ENCODE assay signal across 8 mouse cellular contexts in the genomic region with DNA sequence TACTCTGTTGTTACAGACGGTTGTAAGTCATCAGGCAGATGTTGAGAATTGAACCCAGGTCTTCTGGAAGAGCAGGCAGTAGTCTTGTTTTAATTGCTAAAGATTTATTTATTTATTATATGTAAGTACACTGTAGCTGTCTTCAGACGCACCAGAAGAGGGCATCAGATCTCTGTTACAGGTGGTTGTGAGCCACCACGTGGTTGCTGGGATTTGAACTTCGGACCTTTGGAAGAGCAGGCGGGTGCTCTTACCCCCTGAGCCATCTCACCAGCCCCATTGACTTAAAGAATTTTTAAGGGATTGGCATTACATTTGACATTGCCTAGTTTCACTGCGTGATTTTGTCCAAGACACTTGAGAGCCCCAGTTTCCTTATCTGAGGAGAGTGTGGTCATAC. TPM values are rescaled to one million over a fixed set of nuclear protein-coding genes. Genes with fewer than 3 reads are reported as not detected.
DNase-seq lines count a peak whose midpoint lies in the region; ATAC-seq and TF ChIP-seq lines count a peak whose summit lies in the region.
"Not testable (repeated sequence)": the region's sequence is repeated elsewhere in the genome, so short reads cannot be mapped to it uniquely, and the experiment has no call there.

No protein-coding gene starts in this region.

- 81% methylated on average over 6 of the region's 6 CpGs for WGBS in forebrain, embryonic 12.5 days
- 66% methylated on average over 6 of the region's 6 CpGs for WGBS in heart, adult 2 months
- WGBS in heart, embryonic 16.5 days, result 62% methylated on average over 6 of the region's 6 CpGs
- WGBS in intestine, embryonic 14.5 days, result 68% methylated on average over 6 of the region's 6 CpGs
- 76% methylated on average over 6 of the region's 6 CpGs for WGBS in kidney, embryonic 15.5 days
- 66% methylated on average over 6 of the region's 6 CpGs for WGBS in liver, embryonic 14.5 days (ENCODE audit: insufficient replicate concordance)
- 78% methylated on average over 6 of the region's 6 CpGs for WGBS in neural tube, embryonic 13.5 days
- 62% methylated on average over 6 of the region's 6 CpGs for WGBS in stomach, postnatal 0 days

- peaks cover 57% of the 10 kb centered on the region for H3K36me3 ChIP-seq in forebrain, embryonic 12.5 days (replicated peaks)
- H3K36me3 ChIP-seq in heart, adult 2 months (ENCODE audit: control insufficient read depth, insufficient read depth, low read length); liver, embryonic 14.5 days (replicated peaks; ENCODE audit: control insufficient read depth, insufficient read depth, low read depth); stomach, postnatal 0 days (ENCODE audit: control insufficient read depth, insufficient read depth, low read length): not testable (repeated sequence)
- H3K36me3 ChIP-seq in heart, embryonic 16.5 days (ENCODE audit: control insufficient read depth, insufficient read depth), result peaks cover 30% of the 10 kb centered on the region
- H3K36me3 ChIP-seq in intestine, embryonic 14.5 days (ENCODE audit: control insufficient read depth, insufficient read depth, low read length), result peaks cover 49% of the 10 kb centered on the region
- H3K36me3 ChIP-seq in kidney, embryonic 15.5 days, result peaks cover 85% of the 10 kb centered on the region
- peaks cover 72% of the 10 kb centered on the region for H3K36me3 ChIP-seq in neural tube, embryonic 13.5 days

- not testable (repeated sequence) for H3K9me3 ChIP-seq in forebrain, embryonic 12.5 days; heart, embryonic 16.5 days (replicated peaks; ENCODE audit: control insufficient read depth, low read length); intestine, embryonic 14.5 days (ENCODE audit: control insufficient read depth, low read length); kidney, embryonic 15.5 days (replicated peaks); liver, embryonic 14.5 days (ENCODE audit: control insufficient read depth, low read length); neural tube, embryonic 13.5 days; stomach, postnatal 0 days (ENCODE audit: control insufficient read depth, low read length)

- H3K4me3 ChIP-seq in forebrain, embryonic 12.5 days (replicated peaks); heart, adult 2 months; heart, embryonic 16.5 days (ENCODE audit: low read length); intestine, embryonic 14.5 days (ENCODE audit: low read depth, low read length); kidney, embryonic 15.5 days (replicated peaks); liver, embryonic 14.5 days (ENCODE audit: insufficient read depth in 1 of 2, low read depth in 2 of 2, low read length in 2 of 2); neural tube, embryonic 13.5 days; stomach, postnatal 0 days (ENCODE audit: low read depth, low read length): not testable (repeated sequence)

- H3K79me2 ChIP-seq in heart, adult 2 months (replicated peaks; ENCODE audit: control insufficient read depth, insufficient read depth, low read length), result not testable (repeated sequence)

- peak overlapping the region; percentile 67; the same call in 1 of the 2 replicates for H3K27ac ChIP-seq in forebrain, embryonic 12.5 days
- H3K27ac ChIP-seq in heart, adult 2 months; liver, embryonic 14.5 days: not testable (repeated sequence)
- H3K27ac ChIP-seq in heart, embryonic 16.5 days (ENCODE audit: low read length), result peak overlapping the region; percentile 80
- 0 out of 2 replicates have a peak overlapping the region, but pooled peaks have one; percentile 19 for H3K27ac ChIP-seq in intestine, embryonic 14.5 days (ENCODE audit: low read depth)
- peak overlapping the region; percentile 87 for H3K27ac ChIP-seq in kidney, embryonic 15.5 days
- peak overlapping the region; percentile 75 for H3K27ac ChIP-seq in neural tube, embryonic 13.5 days (replicated peaks)
- H3K27ac ChIP-seq in stomach, postnatal 0 days (replicated peaks), result peak overlapping the region; percentile 63

- not testable (repeated sequence) for H3K4me2 ChIP-seq in forebrain, embryonic 12.5 days; intestine, embryonic 14.5 days (ENCODE audit: low read length); liver, embryonic 14.5 days (ENCODE audit: low read depth); neural tube, embryonic 13.5 days; stomach, postnatal 0 days (replicated peaks; ENCODE audit: low read depth)
- peak overlapping the region; percentile 29; the same call in 1 of the 2 replicates for H3K4me2 ChIP-seq in heart, embryonic 16.5 days (ENCODE audit: low read depth, low read length)
- 0 out of 2 replicates have a peak overlapping the region, but pooled peaks have one; percentile 1 for H3K4me2 ChIP-seq in kidney, embryonic 15.5 days

- TF ChIP-seq POLR2A in heart, adult 2 months (IDR thresholded peaks at IDR 0.05; ENCODE audit: insufficient read depth, low read depth, low read length), result not testable (repeated sequence)

- TF ChIP-seq CTCF in heart, adult 2 months (IDR thresholded peaks at IDR 0.05), result peak; percentile 42
- TF ChIP-seq CTCF in liver, embryonic 14.5 days (IDR thresholded peaks at IDR 0.05; ENCODE audit: low read depth), result peak; percentile 17; the same call in 1 of the 2 replicates
- peak; percentile 40 for TF ChIP-seq CTCF in stomach, postnatal 0 days (IDR thresholded peaks at IDR 0.05; ENCODE audit: low read depth)

- TF ChIP-seq EP300 in heart, adult 2 months (IDR thresholded peaks at IDR 0.05; ENCODE audit: insufficient read depth, low read depth, low read length); liver, embryonic 14.5 days (IDR thresholded peaks at IDR 0.05; ENCODE audit: low read depth); stomach, postnatal 0 days (optimal IDR thresholded peaks at IDR 0.05): not testable (repeated sequence)

- not testable (repeated sequence) for H3K4me1 ChIP-seq in forebrain, embryonic 12.5 days; heart, adult 2 months (ENCODE audit: control insufficient read depth, insufficient read depth, low read length); intestine, embryonic 14.5 days (replicated peaks; ENCODE audit: control insufficient read depth, insufficient read depth, low read length); liver, embryonic 14.5 days (replicated peaks; ENCODE audit: control insufficient read depth in 2 of 2, insufficient read depth in 2 of 2, low read length in 1 of 2); stomach, postnatal 0 days (replicated peaks; ENCODE audit: control insufficient read depth, insufficient read depth)
- peaks cover 18% of the 10 kb centered on the region for H3K4me1 ChIP-seq in heart, embryonic 16.5 days (ENCODE audit: control insufficient read depth, insufficient read depth, low read length)
- peaks cover 21% of the 10 kb centered on the region for H3K4me1 ChIP-seq in kidney, embryonic 15.5 days
- H3K4me1 ChIP-seq in neural tube, embryonic 13.5 days (replicated peaks), result peaks cover 12% of the 10 kb centered on the region

- not testable (repeated sequence) for DNase-seq in heart, adult 2 months; intestine, embryonic 14.5 days (ENCODE audit: low spot score); liver, embryonic 14.5 days (ENCODE audit: low read depth in 3 of 3, low spot score in 3 of 3); stomach, postnatal 0 days (ENCODE audit: low spot score)

- H3K9ac ChIP-seq in forebrain, embryonic 12.5 days; heart, adult 2 months (ENCODE audit: low read depth, low read length); heart, embryonic 16.5 days (ENCODE audit: low read length); intestine, embryonic 14.5 days (ENCODE audit: low read length); kidney, embryonic 15.5 days; liver, embryonic 14.5 days (replicated peaks); neural tube, embryonic 13.5 days; stomach, postnatal 0 days (ENCODE audit: low read length): not testable (repeated sequence)

- intact Hi-C loops in heart, adult 2 months (cut with DNase I), result loop anchor here (5.0 kb wide), 1 partner anchor 135 kb away; no protein-coding TSS in a partner anchor

- not testable (repeated sequence) for ATAC-seq in forebrain, embryonic 12.5 days (ENCODE audit: low FRiP score); heart, embryonic 16.5 days (replicated peaks; ENCODE audit: extremely low read depth, insufficient read depth, low FRiP score); intestine, embryonic 14.5 days (replicated peaks; ENCODE audit: low FRiP score, low TSS enrichment, low read depth); kidney, embryonic 15.5 days (replicated peaks; ENCODE audit: low FRiP score); liver, embryonic 14.5 days (ENCODE audit: insufficient read depth); neural tube, embryonic 13.5 days (ENCODE audit: low read depth)
- ATAC-seq in stomach, postnatal 0 days (ENCODE audit: low FRiP score, low TSS enrichment), result peak; percentile 16

- H3K27me3 ChIP-seq in forebrain, embryonic 12.5 days; heart, adult 2 months (ENCODE audit: control insufficient read depth, insufficient read depth, low read length); heart, embryonic 16.5 days (ENCODE audit: control insufficient read depth, insufficient read depth, low read length); intestine, embryonic 14.5 days (replicated peaks; ENCODE audit: control insufficient read depth, insufficient read depth, low read length); kidney, embryonic 15.5 days; liver, embryonic 14.5 days (ENCODE audit: control insufficient read depth, insufficient read depth, low read length); neural tube, embryonic 13.5 days; stomach, postnatal 0 days (ENCODE audit: control insufficient read depth, insufficient read depth, low read length): not testable (repeated sequence)

RNA-seq across cellular contexts. Expression of a gene that starts 6.0 kb away (rescaled TPM):
- polyA plus RNA-seq in forebrain, embryonic 12.5 days (2016; fragmentation: Nextera tagmentation; extraction: Ambion mirVana), result 13.6 and 13.7 TPM in 2 replicates
- 1 to 10 TPM; 5.0 to 5.7 TPM for total RNA-seq in heart, adult 2 months (2021)
- polyA plus RNA-seq in heart, adult 2 months (2012; rRNA removed), result 10.2 and 10.3 TPM in 2 replicates
- polyA plus RNA-seq in heart, embryonic 16.5 days (2015; fragmentation: Nextera tagmentation; extraction: Ambion mirVana), result 8.1 and 9.9 TPM in 2 replicates
- polyA plus RNA-seq in intestine, embryonic 14.5 days (2014; fragmentation: Nextera tagmentation; extraction: Ambion mirVana), result 12.7 and 14.2 TPM in 2 replicates
- 13.8 and 18.7 TPM in 2 replicates for polyA plus RNA-seq in kidney, embryonic 15.5 days (2015; fragmentation: Nextera tagmentation; extraction: Ambion mirVana)
- polyA plus RNA-seq in liver, embryonic 14.5 days (2012; rRNA removed), result 8.0 TPM in 2 replicates
- polyA plus RNA-seq in liver, embryonic 14.5 days (2014; fragmentation: Nextera tagmentation; extraction: Ambion mirVana), result 4.5 and 5.1 TPM in 2 replicates
- 9.0 and 10.2 TPM in 2 replicates for polyA plus RNA-seq in neural tube, embryonic 13.5 days (2015; fragmentation: Nextera tagmentation; extraction: Ambion mirVana)
- polyA plus RNA-seq in stomach, postnatal 0 days (2015; fragmentation: Nextera tagmentation; extraction: Ambion mirVana), result 6.8 and 7.8 TPM in 2 replicates

RNA-seq across cellular contexts. Expression of a gene that starts 11.1 kb away (rescaled TPM):
- polyA plus RNA-seq in forebrain, embryonic 12.5 days (2016; fragmentation: Nextera tagmentation; extraction: Ambion mirVana), result 57.9 and 59.1 TPM in 2 replicates
- total RNA-seq in heart, adult 2 months (2021), result 10 to 100 TPM; 63.0 to 68.2 TPM
- polyA plus RNA-seq in heart, adult 2 months (2012; rRNA removed), result 74.8 and 98.0 TPM in 2 replicates
- 117 and 122 TPM in 2 replicates for polyA plus RNA-seq in heart, embryonic 16.5 days (2015; fragmentation: Nextera tagmentation; extraction: Ambion mirVana)
- polyA plus RNA-seq in intestine, embryonic 14.5 days (2014; fragmentation: Nextera tagmentation; extraction: Ambion mirVana), result 94.8 and 101 TPM in 2 replicates
- polyA plus RNA-seq in kidney, embryonic 15.5 days (2015; fragmentation: Nextera tagmentation; extraction: Ambion mirVana), result 103 and 111 TPM in 2 replicates
- 6.9 and 9.0 TPM in 2 replicates for polyA plus RNA-seq in liver, embryonic 14.5 days (2012; rRNA removed)
- polyA plus RNA-seq in liver, embryonic 14.5 days (2014; fragmentation: Nextera tagmentation; extraction: Ambion mirVana), result 16.3 and 19.7 TPM in 2 replicates
- 76.4 and 78.0 TPM in 2 replicates for polyA plus RNA-seq in neural tube, embryonic 13.5 days (2015; fragmentation: Nextera tagmentation; extraction: Ambion mirVana)
- polyA plus RNA-seq in stomach, postnatal 0 days (2015; fragmentation: Nextera tagmentation; extraction: Ambion mirVana), result 52.7 and 52.9 TPM in 2 replicates

RNA-seq across cellular contexts. Expression of a gene that starts 25.8 kb away (rescaled TPM):
- polyA plus RNA-seq in forebrain, embryonic 12.5 days (2016; fragmentation: Nextera tagmentation; extraction: Ambion mirVana), result 30.6 and 34.7 TPM in 2 replicates
- 10 to 100 TPM; 11.0 to 14.4 TPM for total RNA-seq in heart, adult 2 months (2021)
- 9.9 and 12.8 TPM in 2 replicates for polyA plus RNA-seq in heart, adult 2 months (2012; rRNA removed)
- polyA plus RNA-seq in heart, embryonic 16.5 days (2015; fragmentation: Nextera tagmentation; extraction: Ambion mirVana), result 11.6 and 12.3 TPM in 2 replicates
- 21.0 and 21.6 TPM in 2 replicates for polyA plus RNA-seq in intestine, embryonic 14.5 days (2014; fragmentation: Nextera tagmentation; extraction: Ambion mirVana)
- 19.2 and 20.4 TPM in 2 replicates for polyA plus RNA-seq in kidney, embryonic 15.5 days (2015; fragmentation: Nextera tagmentation; extraction: Ambion mirVana)
- 9.4 and 11.7 TPM in 2 replicates for polyA plus RNA-seq in liver, embryonic 14.5 days (2012; rRNA removed)
- polyA plus RNA-seq in liver, embryonic 14.5 days (2014; fragmentation: Nextera tagmentation; extraction: Ambion mirVana), result 6.7 and 7.5 TPM in 2 replicates
- polyA plus RNA-seq in neural tube, embryonic 13.5 days (2015; fragmentation: Nextera tagmentation; extraction: Ambion mirVana), result 16.7 and 16.8 TPM in 2 replicates
- polyA plus RNA-seq in stomach, postnatal 0 days (2015; fragmentation: Nextera tagmentation; extraction: Ambion mirVana), result 6.5 and 6.6 TPM in 2 replicates

RNA-seq across cellular contexts. Expression of a gene that starts 44.9 kb away (rescaled TPM):
- 67.6 and 70.7 TPM in 2 replicates for polyA plus RNA-seq in forebrain, embryonic 12.5 days (2016; fragmentation: Nextera tagmentation; extraction: Ambion mirVana)
- total RNA-seq in heart, adult 2 months (2021), result 10 to 100 TPM; 23.5 to 24.2 TPM
- 16.1 and 16.2 TPM in 2 replicates for polyA plus RNA-seq in heart, adult 2 months (2012; rRNA removed)
- polyA plus RNA-seq in heart, embryonic 16.5 days (2015; fragmentation: Nextera tagmentation; extraction: Ambion mirVana), result 40.3 and 41.1 TPM in 2 replicates
- polyA plus RNA-seq in intestine, embryonic 14.5 days (2014; fragmentation: Nextera tagmentation; extraction: Ambion mirVana), result 50.5 and 53.4 TPM in 2 replicates
- polyA plus RNA-seq in kidney, embryonic 15.5 days (2015; fragmentation: Nextera tagmentation; extraction: Ambion mirVana), result 56.7 and 62.1 TPM in 2 replicates
- 10.3 and 15.1 TPM in 2 replicates for polyA plus RNA-seq in liver, embryonic 14.5 days (2012; rRNA removed)
- 15.6 and 18.7 TPM in 2 replicates for polyA plus RNA-seq in liver, embryonic 14.5 days (2014; fragmentation: Nextera tagmentation; extraction: Ambion mirVana)
- polyA plus RNA-seq in neural tube, embryonic 13.5 days (2015; fragmentation: Nextera tagmentation; extraction: Ambion mirVana), result 63.8 and 64.5 TPM in 2 replicates
- polyA plus RNA-seq in stomach, postnatal 0 days (2015; fragmentation: Nextera tagmentation; extraction: Ambion mirVana), result 21.3 and 23.8 TPM in 2 replicates

RNA-seq across cellular contexts. Expression of a gene that starts 45.2 kb away (rescaled TPM):
- 327 and 333 TPM in 2 replicates for polyA plus RNA-seq in forebrain, embryonic 12.5 days (2016; fragmentation: Nextera tagmentation; extraction: Ambion mirVana)
- total RNA-seq in heart, adult 2 months (2021), result 10 to 100 TPM; 66.4 to 66.9 TPM
- polyA plus RNA-seq in heart, adult 2 months (2012; rRNA removed), result 26.6 and 34.2 TPM in 2 replicates
- polyA plus RNA-seq in heart, embryonic 16.5 days (2015; fragmentation: Nextera tagmentation; extraction: Ambion mirVana), result 250 and 261 TPM in 2 replicates
- polyA plus RNA-seq in intestine, embryonic 14.5 days (2014; fragmentation: Nextera tagmentation; extraction: Ambion mirVana), result 221 and 234 TPM in 2 replicates
- 403 and 405 TPM in 2 replicates for polyA plus RNA-seq in kidney, embryonic 15.5 days (2015; fragmentation: Nextera tagmentation; extraction: Ambion mirVana)
- 37.2 and 43.7 TPM in 2 replicates for polyA plus RNA-seq in liver, embryonic 14.5 days (2012; rRNA removed)
- polyA plus RNA-seq in liver, embryonic 14.5 days (2014; fragmentation: Nextera tagmentation; extraction: Ambion mirVana), result 102 and 103 TPM in 2 replicates
- 375 and 421 TPM in 2 replicates for polyA plus RNA-seq in neural tube, embryonic 13.5 days (2015; fragmentation: Nextera tagmentation; extraction: Ambion mirVana)
- 314 and 317 TPM in 2 replicates for polyA plus RNA-seq in stomach, postnatal 0 days (2015; fragmentation: Nextera tagmentation; extraction: Ambion mirVana)
